Mouse (Mus musculus): Measurements from ENCODE around the gene Slc16a7.

GRCm38 (mm10) chr10:125264938-125265337, 124.3 kb downstream of the Slc16a7 start:
- TF ChIP-seq GATA1 (IDR thresholded peaks at IDR 0.05; ENCODE audit: borderline replicate concordance, low read length) (no peak), FLI1 (IDR thresholded peaks at IDR 0.05; ENCODE audit: low read length) (no peak)

Data from megakaryocyte, embryonic 14.5 days (primary cell).